ENCODE assay signal across 21 mouse cellular contexts in the genomic region with DNA sequence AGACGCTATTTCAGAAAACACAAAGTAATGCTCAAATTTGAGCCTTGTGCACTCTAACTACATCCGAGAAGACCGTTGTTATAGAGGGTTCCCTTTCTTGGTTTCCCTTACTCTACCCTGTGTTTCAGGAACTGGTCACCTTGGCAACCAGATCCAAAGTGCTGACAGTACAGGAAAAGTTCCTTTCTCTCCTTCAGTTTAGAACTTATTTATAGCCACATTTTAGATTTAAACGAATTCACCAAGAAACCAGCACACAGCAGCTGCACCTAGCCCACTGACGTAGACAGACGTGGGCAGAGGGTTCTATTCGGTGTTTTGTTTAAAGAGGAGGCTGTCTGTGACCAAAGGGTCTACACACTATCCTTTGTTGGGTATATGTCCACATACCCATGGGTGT. TPM values are rescaled to one million over a fixed set of nuclear protein-coding genes. Genes with fewer than 3 reads are reported as not detected.
DNase-seq lines count a peak whose midpoint lies in the region; ATAC-seq and TF ChIP-seq lines count a peak whose summit lies in the region.
"Had no signal": no experiment of that assay in that cellular context is flagged by ENCODE, and none has a peak within 500 bp of the region (broad histone marks: within the 10 kb centered on the region; RNA-seq: fewer than 3 reads in every experiment).

No protein-coding gene starts in this region.

- H3K27ac ChIP-seq in heart, embryonic 11.5 days (ENCODE audit: low read depth, low read length), result no peak overlapping the region
- peak overlapping the region; percentile 65 for H3K27ac ChIP-seq in bone marrow macrophage, adult 2 months (ENCODE audit: insufficient read depth, low read depth, low read length)
- no peak overlapping the region for H3K27ac ChIP-seq in limb, embryonic 10.5 days
- no peak overlapping the region for H3K27ac ChIP-seq in cerebellum, adult 2 months (ENCODE audit: insufficient read depth, low read length)
- H3K27ac ChIP-seq: gastrocnemius, adult 2 months; hindbrain, embryonic 13.5 days; liver, embryonic 15.5 days; midbrain, embryonic 15.5 days; neural tube, embryonic 12.5 days had no signal

- no peaks in the 10 kb centered on the region for H3K4me1 ChIP-seq in heart, embryonic 11.5 days (ENCODE audit: control insufficient read depth, insufficient read depth, low read length)
- peaks cover 11% of the 10 kb centered on the region for H3K4me1 ChIP-seq in bone marrow macrophage, adult 2 months (ENCODE audit: control insufficient read depth, insufficient read depth, low read length)
- H3K4me1 ChIP-seq in limb, embryonic 10.5 days, result no peaks in the 10 kb centered on the region
- H3K4me1 ChIP-seq in cerebellum, adult 2 months (ENCODE audit: control insufficient read depth, insufficient read depth, low read length), result peaks cover 5% of the 10 kb centered on the region
- H3K4me1 ChIP-seq: liver, embryonic 15.5 days; midbrain, embryonic 15.5 days; neural tube, embryonic 12.5 days had no signal

- no peak for TF ChIP-seq POLR2A in bone marrow macrophage, adult 2 months (IDR thresholded peaks at IDR 0.05; ENCODE audit: borderline replicate concordance, low read depth, low read length)
- no peak for TF ChIP-seq POLR2A in cerebellum, adult 2 months (IDR thresholded peaks at IDR 0.05; ENCODE audit: borderline replicate concordance, insufficient read depth, low read length)

- no peak overlapping the region for H3K4me2 ChIP-seq in heart, embryonic 11.5 days
- H3K4me2 ChIP-seq: hindbrain, embryonic 13.5 days; liver, embryonic 15.5 days; midbrain, embryonic 15.5 days; neural tube, embryonic 12.5 days had no signal

- H3K27me3 ChIP-seq in heart, embryonic 11.5 days (ENCODE audit: control insufficient read depth, insufficient read depth, low read length), result no peaks in the 10 kb centered on the region
- no peaks in the 10 kb centered on the region for H3K27me3 ChIP-seq in limb, embryonic 10.5 days (ENCODE audit: low read depth, poor library complexity, severe bottlenecking)
- no peaks in the 10 kb centered on the region for H3K27me3 ChIP-seq in cerebellum, adult 2 months (ENCODE audit: control insufficient read depth, insufficient read depth, low read length)
- H3K27me3 ChIP-seq: hindbrain, embryonic 13.5 days; liver, embryonic 15.5 days; midbrain, embryonic 15.5 days; neural tube, embryonic 12.5 days had no signal

- no peak for ATAC-seq in heart, embryonic 11.5 days (replicated peaks; ENCODE audit: insufficient number of reproducible peaks, low FRiP score, low TSS enrichment)
- ATAC-seq in megakaryocyte progenitor cell, adult 5-6 weeks (replicated peaks; ENCODE audit: poor library complexity), result peak; percentile 58
- ATAC-seq: midbrain, embryonic 15.5 days had no signal

- TF ChIP-seq CTCF in bone marrow macrophage, adult 2 months (IDR thresholded peaks at IDR 0.05; ENCODE audit: low read depth, low read length), result no peak
- no peak for TF ChIP-seq CTCF in cerebellum, adult 2 months (IDR thresholded peaks at IDR 0.05; ENCODE audit: borderline replicate concordance, insufficient read depth, low read depth, low read length)

- H3K9me3 ChIP-seq in heart, embryonic 11.5 days (replicated peaks; ENCODE audit: control insufficient read depth, low read length), result no peaks in the 10 kb centered on the region
- no peaks in the 10 kb centered on the region for H3K9me3 ChIP-seq in limb, embryonic 10.5 days (replicated peaks)
- H3K9me3 ChIP-seq: hindbrain, embryonic 13.5 days; liver, embryonic 15.5 days; midbrain, embryonic 15.5 days; neural tube, embryonic 12.5 days had no signal

- H3K9ac ChIP-seq in heart, embryonic 11.5 days (ENCODE audit: low read depth, low read length), result no peak overlapping the region
- H3K9ac ChIP-seq: hindbrain, embryonic 13.5 days; liver, embryonic 15.5 days; midbrain, embryonic 15.5 days; neural tube, embryonic 12.5 days had no signal

- no peaks in the 10 kb centered on the region for H3K36me3 ChIP-seq in heart, embryonic 11.5 days (ENCODE audit: control insufficient read depth, insufficient read depth, low read length)
- H3K36me3 ChIP-seq in limb, embryonic 10.5 days, result peaks cover 6% of the 10 kb centered on the region
- H3K36me3 ChIP-seq: liver, embryonic 15.5 days had no signal

- peak; percentile 7 for DNase-seq in heart, adult 8-10 months (ENCODE audit: low spot score)
- peak; percentile 36 to 73 for DNase-seq in frontal cortex, postnatal 36 days (ENCODE audit: low spot score in 2 of 2)
- no peak for DNase-seq in limb, embryonic 10.5 days (ENCODE audit: low spot score)
- no peak for DNase-seq in gastrocnemius, adult 18-20 months (ENCODE audit: low spot score)
- DNase-seq in cerebellum, adult 2 months, result no peak
- DNase-seq: adrenal gland, adult 2 months; cerebellum, postnatal 10 days; gastrocnemius, adult 2 months; kidney, adult 11 months; kidney, postnatal 14 days; lung, postnatal 36 days had no signal

- WGBS in heart, embryonic 11.5 days (ENCODE audit: insufficient replicate concordance), result 87% methylated on average over 7 of the region's 7 CpGs
- 90% methylated on average over 7 of the region's 7 CpGs for WGBS in limb, embryonic 10.5 days
- WGBS in cerebellum, adult 2 months, result 93% methylated on average over 7 of the region's 7 CpGs

- no peak overlapping the region for H3K4me3 ChIP-seq in heart, embryonic 11.5 days (ENCODE audit: low read depth, low read length)
- H3K4me3 ChIP-seq in bone marrow macrophage, adult 2 months (ENCODE audit: insufficient read depth, low read length), result peak overlapping the region; percentile 8; the same call in 1 of the 2 replicates
- no peak overlapping the region for H3K4me3 ChIP-seq in limb, embryonic 10.5 days
- no peak overlapping the region for H3K4me3 ChIP-seq in cerebellum, adult 2 months (replicated peaks; ENCODE audit: insufficient read depth, low read depth, low read length)
- H3K4me3 ChIP-seq: gastrocnemius, adult 2 months; hindbrain, embryonic 13.5 days; liver, embryonic 15.5 days; midbrain, embryonic 15.5 days; neural tube, embryonic 12.5 days had no signal

RNA-seq across cellular contexts. Expression of a gene that starts 46.0 kb away (rescaled TPM):
- 1 to 10 TPM; 1.7 to 2.8 (median 2.2) TPM for total RNA-seq in heart, adult 8-10 months (2022)
- not detected in 2 replicates for polyA plus RNA-seq in heart, embryonic 11.5 days (2014; fragmentation: Nextera tagmentation; extraction: Ambion mirVana)
- polyA plus RNA-seq in bone marrow macrophage, adult 2 months (2012; ENCODE audit: insufficient read depth, insufficient read length, missing spikeins), result 0.49 and 1.1 TPM in 2 replicates
- not detected in 2 replicates for total RNA-seq in megakaryocyte progenitor cell, adult 5-6 weeks (2015)
- total RNA-seq in megakaryocyte progenitor cell, adult 5-6 weeks (2017), result not detected in 2 replicates
- polyA plus RNA-seq in limb, embryonic 10.5 days (2016; fragmentation: Nextera tagmentation; extraction: Ambion mirVana), result not detected in 2 replicates
- not detected for total RNA-seq in gastrocnemius, adult 18-20 months (2021)
- polyA plus RNA-seq in cerebellum, adult 2 months (2012; rRNA removed), result 0.67 and 0.77 TPM in 2 replicates
- total RNA-seq: gastrocnemius, adult 2 months; left cerebral cortex, postnatal 10 days had no signal
- polyA plus RNA-seq: embryonic facial prominence, embryonic 11.5 days; heart, embryonic 14.5 days; liver, embryonic 15.5 days had no signal

Comparison
In these comparisons a context has a peak if more than half of its experiments do, and no peak if none do; other contexts are left out.
1. DNase-seq: peak in heart, adult 8-10 months (single experiment) and frontal cortex, postnatal 36 days (2 of 2); none in limb, embryonic 10.5 days (single experiment), gastrocnemius, adult 18-20 months (single experiment) and cerebellum, adult 2 months (0 of 2).